Mouse (Mus musculus) embryonic fibroblast, embryonic 13.5 days (primary cell): ENCODE measurements around the gene Tfpi. TPM values are rescaled to one million over a fixed set of nuclear protein-coding genes. Genes with fewer than 3 reads are reported as not detected.
"Not testable (repeated sequence)": the region's sequence is repeated elsewhere in the genome, so short reads cannot be mapped to it uniquely, and the experiment has no call there.

ENCODE experiments used
- H3K27ac ChIP-seq: 2 replicates; pipeline ENCODE4 v1.5.1; 2012; ENCODE audit warnings: low read length, control low read depth, inconsistent platforms; ENCODE audit not compliant: insufficient read depth
- H3K4me1 ChIP-seq: 2 replicates; pipeline ENCODE4 v1.6.1; 2011; ENCODE audit warnings: low read length; ENCODE audit not compliant: control insufficient read depth, insufficient read depth
- H3K4me3 ChIP-seq: 2 replicates; pipeline ENCODE4 v1.5.1; 2011; ENCODE audit warnings: mild to moderate bottlenecking, control low read depth, low read length; ENCODE audit not compliant: insufficient read depth
- CTCF ChIP-seq: IDR thresholded peaks from 2 replicates; pipeline ENCODE4 v1.5.1; 2011; ENCODE audit warnings: mild to moderate bottlenecking, control low read depth, low read length, moderate library complexity, borderline replicate concordance; ENCODE audit not compliant: insufficient read depth
- POLR2A ChIP-seq: IDR thresholded peaks from 2 replicates; pipeline ENCODE4 v1.6.1; 2011; ENCODE audit warnings: low read depth, mild to moderate bottlenecking, control low read depth, low read length, moderate library complexity
- polyA plus RNA-seq: library from polyadenylated mRNA; stranded (reverse); fragments of >200 nt; gene quantifications from 2 replicates; pipeline ENCODE4 v1.2.4, GENCODE M21; 2011; ENCODE audit warnings: low read depth; ENCODE audit not compliant: missing spikeins, insufficient read length

The Tfpi gene
- polyA plus RNA-seq, 1 experiment: 71.4 TPM

GRCm38 (mm10) chr2:84511036-84511435 is 34.5 kb upstream of the Tfpi start:
- H3K4me3 ChIP-seq: no peak overlapping the region
- no peak overlapping the region for H3K27ac ChIP-seq
- no peaks in the 10 kb centered on the region for H3K4me1 ChIP-seq
- TF ChIP-seq CTCF: no peak
- no peak for TF ChIP-seq POLR2A

GRCm38 (mm10) chr2:84504954-84505394 is 28.4 kb upstream of the Tfpi start:
- H3K4me3 ChIP-seq: not testable (repeated sequence)

GRCm38 (mm10) chr2:84504285-84504684 is 27.7 kb upstream of the Tfpi start:
- Histone ChIP-seq H3K4me1 (no peaks in the 10 kb centered on the region), H3K27ac (no peak overlapping the region), H3K4me3 (no peak overlapping the region)
- TF ChIP-seq CTCF (no peak), POLR2A (no peak)

More at GRCm38 (mm10) chr2:84504954-84505394, 28.4 kb upstream of the Tfpi start:
- H3K4me1 ChIP-seq, H3K27ac ChIP-seq: not testable (repeated sequence)

GRCm38 (mm10) chr2:84498921-84499320 is 22.3 kb upstream of the Tfpi start:
- Histone ChIP-seq H3K4me3 (no peak overlapping the region), H3K27ac (no peak overlapping the region), H3K4me1 (no peaks in the 10 kb centered on the region)
- TF ChIP-seq CTCF (no peak), POLR2A (no peak)

GRCm38 (mm10) chr2:84495108-84495507 is 18.5 kb upstream of the Tfpi start:
- TF ChIP-seq CTCF (no peak), POLR2A (no peak)
- Histone ChIP-seq H3K4me3 (no peak overlapping the region), H3K4me1 (no peaks in the 10 kb centered on the region), H3K27ac (no peak overlapping the region)

GRCm38 (mm10) chr2:84493626-84494025 is 17.1 kb upstream of the Tfpi start:
- H3K4me1 ChIP-seq: no peaks in the 10 kb centered on the region
- TF ChIP-seq POLR2A (no peak), CTCF (no peak)
- H3K27ac ChIP-seq: peak overlapping the region; percentile 18; the same call in 1 of the 2 replicates
- H3K4me3 ChIP-seq: no peak overlapping the region

- Histone ChIP-seq H3K27ac (no peak overlapping the region), H3K4me1 (no peaks in the 10 kb centered on the region)
- TF ChIP-seq CTCF: no peak
- TF ChIP-seq POLR2A: no peak
Measured at GRCm38 (mm10) chr2:84491715-84492114, 15.1 kb upstream of the Tfpi start.

GRCm38 (mm10) chr2:84487705-84488291 is 11.2 kb upstream of the Tfpi start:
- no peak overlapping the region for H3K4me3 ChIP-seq
- no peaks in the 10 kb centered on the region for H3K4me1 ChIP-seq
- TF ChIP-seq POLR2A (no peak), CTCF (no peak)
- H3K27ac ChIP-seq: no peak overlapping the region

More at GRCm38 (mm10) chr2:84491715-84492114, 15.1 kb upstream of the Tfpi start:
- no peak overlapping the region for H3K4me3 ChIP-seq

GRCm38 (mm10) chr2:84481863-84482262 is 5.3 kb upstream of the Tfpi start:
- H3K4me1 ChIP-seq: peaks cover 4% of the 10 kb centered on the region; the same call in 1 of the 2 replicates
- peak overlapping the region; percentile 80; the same call in 1 of the 2 replicates for H3K27ac ChIP-seq
- TF ChIP-seq CTCF (no peak), POLR2A (no peak)
- no peak overlapping the region for H3K4me3 ChIP-seq

GRCm38 (mm10) chr2:84479036-84479435 is 2.5 kb upstream of the Tfpi start:
- Histone ChIP-seq H3K4me1 (peaks cover 4% of the 10 kb centered on the region; the same call in 1 of the 2 replicates), H3K4me3 (no peak overlapping the region), H3K27ac (no peak overlapping the region)
- TF ChIP-seq CTCF (no peak), POLR2A (no peak)
